Mouse (Mus musculus): Measurements from ENCODE around the gene Emx1.
A peak's percentile ranks its signal among the peaks of the same experiment; 100 is the strongest.

Gene Emx1

GRCm38 (mm10) chr6:85227520-85227919 lies 40.3 kb downstream of the Emx1 start:
- no peak for DNase-seq (ENCODE audit: low read depth, low spot score)

GRCm38 (mm10) chr6:85230762-85231161 lies 43.5 kb downstream of the Emx1 start:
- no peak for DNase-seq (ENCODE audit: low read depth, low spot score)

- peak; percentile 60 for DNase-seq (ENCODE audit: low read depth, low spot score)
These were observed 44.2 kb downstream of the Emx1 start for GRCm38 (mm10) chr6:85231469-85231868.

- DNase-seq (ENCODE audit: low read depth, low spot score), result peak; percentile 45
These were observed 44.8 kb downstream of the Emx1 start for GRCm38 (mm10) chr6:85232045-85232444.

- DNase-seq (ENCODE audit: low read depth, low spot score), result no peak
These were observed 45.8 kb downstream of the Emx1 start for GRCm38 (mm10) chr6:85232836-85233623.

- DNase-seq (ENCODE audit: low read depth, low spot score), result peak; percentile 68
These were observed 47.6 kb downstream of the Emx1 start for GRCm38 (mm10) chr6:85234796-85235195.

- peak; percentile 62 for DNase-seq (ENCODE audit: low read depth, low spot score)
These were observed 49.8 kb downstream of the Emx1 start for GRCm38 (mm10) chr6:85237001-85237400.

- DNase-seq (ENCODE audit: low read depth, low spot score), result no peak
These were observed 50.5 kb downstream of the Emx1 start for GRCm38 (mm10) chr6:85237595-85238337.

GRCm38 (mm10) chr6:85239044-85239489 lies 51.8 kb downstream of the Emx1 start:
- DNase-seq (ENCODE audit: low read depth, low spot score), result peak; percentile 80

GRCm38 (mm10) chr6:85249821-85250220 lies 62.6 kb downstream of the Emx1 start:
- DNase-seq (ENCODE audit: low read depth, low spot score), result no peak

GRCm38 (mm10) chr6:85250811-85251241 lies 63.6 kb downstream of the Emx1 start:
- peak; percentile 74 for DNase-seq (ENCODE audit: low read depth, low spot score)

GRCm38 (mm10) chr6:85252251-85253058 lies 65.2 kb downstream of the Emx1 start:
- no peak for DNase-seq (ENCODE audit: low read depth, low spot score)

GRCm38 (mm10) chr6:85253275-85253674 lies 66.0 kb downstream of the Emx1 start:
- peak; percentile 55 for DNase-seq (ENCODE audit: low read depth, low spot score)

Measured in ES-CJ7 (cell line).